Mouse (Mus musculus): ENCODE results near the gene Hrh2. TPM values are rescaled to one million over a fixed set of nuclear protein-coding genes. Genes with fewer than 3 reads are reported as not detected.

The Hrh2 gene
- polyA plus RNA-seq, 1 experiment from 2014 or later: 0.07 TPM

GRCm38 (mm10) chr13:54206140-54206753 is 14.3 kb downstream of the Hrh2 start:
- Histone ChIP-seq H3K27me3 (ENCODE audit: insufficient read depth, poor library complexity, severe bottlenecking) (no peaks in the 10 kb centered on the region), H3K9me3 (no peaks in the 10 kb centered on the region), H3K4me1 (replicated peaks) (peaks cover 19% of the 10 kb centered on the region), H3K4me3 (no peak overlapping the region), H3K27ac (0 out of 2 replicates have a peak overlapping the region, but pooled peaks have one; percentile 23), H3K36me3 (no peaks in the 10 kb centered on the region)
- WGBS: 67% methylated on average over 9 of the region's 9 CpGs
- no peak for DNase-seq (ENCODE audit: low spot score)

- Histone ChIP-seq H3K36me3 (no peaks in the 10 kb centered on the region), H3K4me1 (replicated peaks) (peaks cover 33% of the 10 kb centered on the region), H3K27ac (no peak overlapping the region), H3K9me3 (no peaks in the 10 kb centered on the region), H3K27me3 (ENCODE audit: insufficient read depth, poor library complexity, severe bottlenecking) (no peaks in the 10 kb centered on the region), H3K4me3 (no peak overlapping the region)
- DNase-seq (ENCODE audit: low spot score): no peak
- WGBS: 49% methylated on average over 8 of the region's 8 CpGs
These were observed 17.7 kb downstream of the Hrh2 start for GRCm38 (mm10) chr13:54209476-54210253.

GRCm38 (mm10) chr13:54211528-54212488 is 19.9 kb downstream of the Hrh2 start:
- Histone ChIP-seq H3K36me3 (no peaks in the 10 kb centered on the region), H3K9me3 (no peaks in the 10 kb centered on the region), H3K4me3 (no peak overlapping the region), H3K27ac (peak overlapping the region; percentile 69), H3K4me1 (replicated peaks) (peaks cover 33% of the 10 kb centered on the region), H3K27me3 (ENCODE audit: insufficient read depth, poor library complexity, severe bottlenecking) (no peaks in the 10 kb centered on the region)
- peak; percentile 29 for DNase-seq (ENCODE audit: low spot score)
- WGBS: 39% methylated on average over 10 of the region's 10 CpGs

GRCm38 (mm10) chr13:54212516-54212915 is 20.6 kb downstream of the Hrh2 start:
- H3K36me3 ChIP-seq: no peaks in the 10 kb centered on the region
- H3K4me1 ChIP-seq (replicated peaks): peaks cover 33% of the 10 kb centered on the region
- DNase-seq (ENCODE audit: low spot score): no peak
- no peak overlapping the region for H3K4me3 ChIP-seq
- H3K9me3 ChIP-seq: no peaks in the 10 kb centered on the region
- H3K27ac ChIP-seq: peak overlapping the region; percentile 69
- H3K27me3 ChIP-seq (ENCODE audit: insufficient read depth, poor library complexity, severe bottlenecking): no peaks in the 10 kb centered on the region
- WGBS: 65% methylated on average over 5 of the region's 5 CpGs

GRCm38 (mm10) chr13:54215266-54215665 is 23.3 kb downstream of the Hrh2 start:
- peaks cover 24% of the 10 kb centered on the region for H3K4me1 ChIP-seq (replicated peaks)
- no peaks in the 10 kb centered on the region for H3K36me3 ChIP-seq
- H3K27me3 ChIP-seq (ENCODE audit: insufficient read depth, poor library complexity, severe bottlenecking): no peaks in the 10 kb centered on the region
- H3K27ac ChIP-seq: no peak overlapping the region
- WGBS: 60% methylated on average over 5 of the region's 5 CpGs
- no peak for DNase-seq (ENCODE audit: low spot score)
- no peaks in the 10 kb centered on the region for H3K9me3 ChIP-seq
- H3K4me3 ChIP-seq: no peak overlapping the region

- H3K36me3 ChIP-seq: no peaks in the 10 kb centered on the region
- no peak overlapping the region for H3K4me3 ChIP-seq
- WGBS: 25% methylated on average over 7 of the region's 7 CpGs
- DNase-seq (ENCODE audit: low spot score): no peak
- no peaks in the 10 kb centered on the region for H3K9me3 ChIP-seq
- no peak overlapping the region for H3K27ac ChIP-seq
- H3K27me3 ChIP-seq (ENCODE audit: insufficient read depth, poor library complexity, severe bottlenecking): no peaks in the 10 kb centered on the region
- H3K4me1 ChIP-seq (replicated peaks): peaks cover 24% of the 10 kb centered on the region
These were observed 23.9 kb downstream of the Hrh2 start for GRCm38 (mm10) chr13:54215777-54216316.

GRCm38 (mm10) chr13:54218341-54218740 is 26.4 kb downstream of the Hrh2 start:
- Histone ChIP-seq H3K36me3 (no peaks in the 10 kb centered on the region), H3K4me1 (replicated peaks) (peaks cover 23% of the 10 kb centered on the region), H3K4me3 (no peak overlapping the region), H3K27ac (0 out of 2 replicates have a peak overlapping the region, but pooled peaks have one; percentile 12), H3K27me3 (ENCODE audit: insufficient read depth, poor library complexity, severe bottlenecking) (no peaks in the 10 kb centered on the region), H3K9me3 (no peaks in the 10 kb centered on the region)
- 72% methylated on average over 1 of the region's 1 CpGs for WGBS
- DNase-seq (ENCODE audit: low spot score): no peak

- 79% methylated on average over 4 of the region's 4 CpGs for whole genome bisulfite sequencing
- Histone ChIP-seq H3K27ac (0 out of 2 replicates have a peak overlapping the region, but pooled peaks have one; percentile 23), H3K36me3 (no peaks in the 10 kb centered on the region), H3K4me1 (replicated peaks) (peaks cover 18% of the 10 kb centered on the region), H3K4me3 (no peak overlapping the region), H3K27me3 (ENCODE audit: insufficient read depth, poor library complexity, severe bottlenecking) (no peaks in the 10 kb centered on the region), H3K9me3 (no peaks in the 10 kb centered on the region)
- DNase-seq (ENCODE audit: low spot score): no peak
These were observed 29.8 kb downstream of the Hrh2 start for GRCm38 (mm10) chr13:54221631-54222179.

GRCm38 (mm10) chr13:54222921-54223769 is 31.2 kb downstream of the Hrh2 start:
- Histone ChIP-seq H3K4me3 (no peak overlapping the region), H3K9me3 (no peaks in the 10 kb centered on the region), H3K27me3 (ENCODE audit: insufficient read depth, poor library complexity, severe bottlenecking) (no peaks in the 10 kb centered on the region), H3K4me1 (replicated peaks) (peaks cover 24% of the 10 kb centered on the region), H3K36me3 (no peaks in the 10 kb centered on the region), H3K27ac (peak overlapping the region; percentile 50)
- WGBS: 43% methylated on average over 13 of the region's 13 CpGs
- DNase-seq (ENCODE audit: low spot score): no peak

- Histone ChIP-seq H3K27ac (no peak overlapping the region), H3K36me3 (no peaks in the 10 kb centered on the region), H3K4me1 (replicated peaks) (peaks cover 11% of the 10 kb centered on the region), H3K27me3 (ENCODE audit: insufficient read depth, poor library complexity, severe bottlenecking) (no peaks in the 10 kb centered on the region), H3K9me3 (no peaks in the 10 kb centered on the region), H3K4me3 (no peak overlapping the region)
- DNase-seq (ENCODE audit: low spot score): peak; percentile 51
- WGBS: 25% methylated on average over 13 of the region's 13 CpGs
These were observed 36.1 kb downstream of the Hrh2 start for GRCm38 (mm10) chr13:54227916-54228483.

- WGBS: 90% methylated on average over 6 of the region's 6 CpGs
- no peaks in the 10 kb centered on the region for H3K27me3 ChIP-seq (ENCODE audit: insufficient read depth, poor library complexity, severe bottlenecking)
- H3K4me3 ChIP-seq: no peak overlapping the region
- no peaks in the 10 kb centered on the region for H3K36me3 ChIP-seq
- DNase-seq (ENCODE audit: low spot score): no peak
- no peak overlapping the region for H3K27ac ChIP-seq
- peaks cover 7% of the 10 kb centered on the region; the same call in 1 of the 2 replicates for H3K4me1 ChIP-seq (replicated peaks)
- H3K9me3 ChIP-seq: no peaks in the 10 kb centered on the region
These were observed 38.2 kb downstream of the Hrh2 start for GRCm38 (mm10) chr13:54230081-54230480.
